Mouse (Mus musculus) liver, embryonic 14.5 days (tissue): ENCODE data around the gene Pik3r1. TPM values are rescaled to one million over a fixed set of nuclear protein-coding genes. Genes with fewer than 3 reads are reported as not detected.

Source experiments
- ATAC-seq: fragments of 200-750 bp; cut with Nextera tagmentation; 2 replicates; pipeline ENCODE4 v1.8.0; 2017; ENCODE audit warnings: moderate number of reproducible peaks, mild to moderate bottlenecking, moderate library complexity; ENCODE audit not compliant: insufficient read depth
- DNase-seq, 3 experiments: peaks; one replicate each; pipeline ENCODE4 v3.0.0-alpha.2; 2012 to 2013; ENCODE audit warnings: low read depth in 3 of 3, low spot score in 3 of 3
- H3K27ac ChIP-seq: fragments of 300-500 bp; sonication (generic); 2 replicates; pipeline ENCODE4 v1.5.1; 2014; ENCODE audit warnings: moderate library complexity, mild to moderate bottlenecking, control low read depth, inconsistent platforms
- H3K27me3 ChIP-seq: fragments of 300-500 bp; sonication (generic); 2 replicates; pipeline ENCODE4 v1.6.1; 2014; ENCODE audit warnings: mild to moderate bottlenecking, low read length, moderate library complexity; ENCODE audit not compliant: control insufficient read depth, insufficient read depth
- H3K36me3 ChIP-seq: fragments of 300-500 bp; sonication (generic); replicated peaks from 2 replicates; pipeline ENCODE4 v1.6.1; 2014; ENCODE audit warnings: low read depth; ENCODE audit not compliant: control insufficient read depth, insufficient read depth
- H3K4me1 ChIP-seq, 2 experiments: fragments of 200-500 bp in 1 of 2; fragments of 300-500 bp in 1 of 2; sonication (generic) in 1 of 2; replicated peaks; 2 replicates each; pipeline ENCODE4 v1.6.1; 2012 to 2014; ENCODE audit warnings: antibody characterized with exemption in 1 of 2, inconsistent platforms in 1 of 2, low read length in 1 of 2; ENCODE audit not compliant: control insufficient read depth in 2 of 2, insufficient read depth in 2 of 2
- H3K4me2 ChIP-seq: fragments of 300-500 bp; sonication (generic); 2 replicates; pipeline ENCODE4 v1.6.1; 2014; ENCODE audit warnings: low read depth, mild to moderate bottlenecking, control low read depth, moderate library complexity
- H3K4me3 ChIP-seq, 2 experiments: fragments of 200-500 bp in 1 of 2; fragments of 300-500 bp in 1 of 2; sonication (generic) in 1 of 2; 2 replicates each; pipeline ENCODE4 v1.5.1; 2012 to 2014; ENCODE audit warnings: low read depth in 2 of 2, low read length in 2 of 2, mild to moderate bottlenecking in 2 of 2, control low read depth in 1 of 2, inconsistent platforms in 1 of 2, moderate library complexity in 1 of 2; ENCODE audit not compliant: insufficient read depth in 1 of 2
- H3K9ac ChIP-seq: fragments of 300-500 bp; sonication (generic); replicated peaks from 2 replicates; pipeline ENCODE4 v1.6.1; 2014; ENCODE audit warnings: mild to moderate bottlenecking, control low read depth, moderate library complexity
- H3K9me3 ChIP-seq: fragments of 300-500 bp; sonication (generic); 2 replicates; pipeline ENCODE4 v1.6.1; 2016; ENCODE audit warnings: low read length, mixed read lengths; ENCODE audit not compliant: control insufficient read depth
- CTCF ChIP-seq: IDR thresholded peaks from 2 replicates; pipeline ENCODE4 v1.5.1; 2016; ENCODE audit warnings: antibody characterized with exemption, low read depth, control low read depth
- EP300 ChIP-seq: IDR thresholded peaks from 2 replicates; pipeline ENCODE4 v1.6.1; 2016; ENCODE audit warnings: antibody characterized with exemption, low read depth
- WGBS: fragments of 180-500 bp; shearing (Covaris S2); extraction: QIAGEN DNeasy Blood & Tissue Kit; methylation state at CpG from one replicate; pipeline ENCODE4 v1.1.7; 2014; ENCODE audit not compliant: insufficient replicate concordance; 5-methylcytosine and 5-hydroxymethylcytosine counted together
- polyA plus RNA-seq, 2 experiments: library from polyadenylated mRNA; depleted of rRNA in 1 of 2; stranded (reverse) in 1 of 2; unstranded in 1 of 2; fragments of >200 nt; fragmentation: Nextera tagmentation in 1 of 2; extraction: Ambion mirVana in 1 of 2; gene quantifications; 2 replicates each; pipeline versions ENCODE4 v1.2.1 to v1.2.3; 2012 to 2014

Pik3r1 gene
- polyA plus RNA-seq, 2 experiments = 10.3 to 23.7 TPM

- DNase-seq = no peak
- no peak overlapping the region for H3K27ac ChIP-seq
- peaks cover 8% of the 10 kb centered on the region in 2 experiments for H3K4me1 ChIP-seq
- no peak overlapping the region for H3K4me3 ChIP-seq
- no peaks in the 10 kb centered on the region for H3K9me3 ChIP-seq
- TF ChIP-seq EP300 (no peak), CTCF (no peak)
- H3K36me3 ChIP-seq = peaks cover 25% of the 10 kb centered on the region
- no peak overlapping the region for H3K9ac ChIP-seq
- H3K27me3 ChIP-seq = no peaks in the 10 kb centered on the region
- no peak overlapping the region for H3K4me2 ChIP-seq
- no peak for ATAC-seq
- WGBS = 50% methylated on average over 1 of the region's 1 CpGs
Measured at GRCm38 (mm10) chr13:101680083-101680482, 87.9 kb downstream of the Pik3r1 start.

- no peaks in the 10 kb centered on the region for H3K27me3 ChIP-seq
- H3K4me3 ChIP-seq = no peak overlapping the region
- H3K36me3 ChIP-seq = peaks cover 14% of the 10 kb centered on the region
- DNase-seq (no peak), ATAC-seq (peak; percentile 73)
- H3K9ac ChIP-seq = no peak overlapping the region
- H3K4me1 ChIP-seq = peaks cover 8% of the 10 kb centered on the region in 2 experiments
- H3K4me2 ChIP-seq = no peak overlapping the region
- no peaks in the 10 kb centered on the region for H3K9me3 ChIP-seq
- 15% methylated on average over 1 of the region's 1 CpGs for WGBS
- no peak for TF ChIP-seq CTCF
- no peak overlapping the region for H3K27ac ChIP-seq
Measured at GRCm38 (mm10) chr13:101678984-101679383, 89.0 kb downstream of the Pik3r1 start.

- TF ChIP-seq CTCF (no peak), EP300 (no peak)
- H3K4me1 ChIP-seq = peaks cover 8% of the 10 kb centered on the region in 2 experiments
- ATAC-seq (no peak), DNase-seq (no peak)
- H3K4me2 ChIP-seq = no peak overlapping the region
- H3K9me3 ChIP-seq = no peaks in the 10 kb centered on the region
- H3K27me3 ChIP-seq = no peaks in the 10 kb centered on the region
- peaks cover 7% of the 10 kb centered on the region for H3K36me3 ChIP-seq
- H3K27ac ChIP-seq = no peak overlapping the region
- H3K9ac ChIP-seq = no peak overlapping the region
- 72% methylated on average over 4 of the region's 4 CpGs for WGBS
- no peak overlapping the region for H3K4me3 ChIP-seq
Measured at GRCm38 (mm10) chr13:101678036-101678435, 90.0 kb downstream of the Pik3r1 start.

GRCm38 (mm10) chr13:101673876-101674275, 94.1 kb downstream of the Pik3r1 start:
- DNase-seq = no peak
- WGBS = 53% methylated on average over 3 of the region's 3 CpGs
- Histone ChIP-seq H3K4me1 (peaks cover under 1 to 6% of the 10 kb centered on the region in 2 experiments; a peak in 3 of 4 replicates), H3K9ac (no peak overlapping the region), H3K27ac (no peak overlapping the region), H3K36me3 (no peaks in the 10 kb centered on the region), H3K4me2 (no peak overlapping the region), H3K4me3 (no peak overlapping the region), H3K9me3 (no peaks in the 10 kb centered on the region), H3K27me3 (no peaks in the 10 kb centered on the region)
- ATAC-seq = no peak
- TF ChIP-seq CTCF (no peak), EP300 (no peak)

- no peak overlapping the region for H3K27ac ChIP-seq
- peaks cover 2 to 12% of the 10 kb centered on the region in 2 experiments; a peak in 3 of 4 replicates for H3K4me1 ChIP-seq
- no peaks in the 10 kb centered on the region for H3K36me3 ChIP-seq
- H3K9ac ChIP-seq = no peak overlapping the region
- no peaks in the 10 kb centered on the region for H3K27me3 ChIP-seq
- H3K9me3 ChIP-seq = no peaks in the 10 kb centered on the region; the same call in 1 of the 2 replicates
- no peak for TF ChIP-seq CTCF
- no peak for TF ChIP-seq EP300
- DNase-seq (no peak), ATAC-seq (no peak)
- H3K4me2 ChIP-seq = no peak overlapping the region
- 44% methylated on average over 3 of the region's 3 CpGs for WGBS
- no peak overlapping the region for H3K4me3 ChIP-seq
Measured at GRCm38 (mm10) chr13:101668859-101669258, 99.2 kb downstream of the Pik3r1 start.
